Mouse (Mus musculus) hindbrain, embryonic 15.5 days (tissue): ENCODE data around the gene Btbd7. TPM values are rescaled to one million over a fixed set of nuclear protein-coding genes. Genes with fewer than 3 reads are reported as not detected.

ENCODE experiments used
- ATAC-seq: fragments of 200-750 bp; cut with Nextera tagmentation; 2 replicates; pipeline ENCODE4 v1.8.0; 2017; ENCODE audit warnings: low read depth, moderate number of reproducible peaks, moderate TSS enrichment; ENCODE audit not compliant: low FRiP score
- H3K27ac ChIP-seq: fragments of 300-500 bp; sonication (generic); replicated peaks from 2 replicates; pipeline ENCODE4 v1.5.1; 2015; ENCODE audit warnings: mild to moderate bottlenecking, inconsistent platforms
- H3K27me3 ChIP-seq: fragments of 300-500 bp; sonication (generic); 2 replicates; pipeline ENCODE4 v1.6.1; 2015; ENCODE audit warnings: control low read depth, inconsistent platforms
- H3K36me3 ChIP-seq: fragments of 300-500 bp; sonication (generic); 2 replicates; pipeline ENCODE4 v1.6.1; 2015; ENCODE audit warnings: control low read depth, inconsistent platforms
- H3K4me1 ChIP-seq: fragments of 300-500 bp; sonication (generic); replicated peaks from 2 replicates; pipeline ENCODE4 v1.6.1; 2015; ENCODE audit warnings: control low read depth, inconsistent platforms
- H3K4me2 ChIP-seq: fragments of 300-500 bp; sonication (generic); 2 replicates; pipeline ENCODE4 v1.6.1; 2015; ENCODE audit warnings: moderate library complexity, mild to moderate bottlenecking, inconsistent platforms
- H3K4me3 ChIP-seq: fragments of 300-500 bp; sonication (generic); 2 replicates; pipeline ENCODE4 v1.5.1; 2015; ENCODE audit warnings: mild to moderate bottlenecking, inconsistent platforms
- H3K9ac ChIP-seq: fragments of 300-500 bp; sonication (generic); 2 replicates; pipeline ENCODE4 v1.6.1; 2015; ENCODE audit warnings: inconsistent platforms
- H3K9me3 ChIP-seq: fragments of 300-500 bp; sonication (generic); 2 replicates; pipeline ENCODE4 v1.6.1; 2016; ENCODE audit warnings: control low read depth, inconsistent platforms
- WGBS: fragments of 180-500 bp; shearing (Covaris S2); methylation state at CpG from one replicate; pipeline ENCODE4 v1.1.7; 2015; 5-methylcytosine and 5-hydroxymethylcytosine counted together
- polyA plus RNA-seq: library from polyadenylated mRNA; unstranded; fragments of >200 nt; fragmentation: Nextera tagmentation; extraction: Ambion mirVana; gene quantifications from 2 replicates; pipeline ENCODE4 v1.2.1, GENCODE M21; 2015

Gene Btbd7
- polyA plus RNA-seq, 1 experiment from 2014 or later, result 11.8 TPM

GRCm38 (mm10) chr12:102744839-102745238 is 133.4 kb downstream of the Btbd7 start:
- Histone ChIP-seq H3K9ac (no peak overlapping the region), H3K9me3 (no peaks in the 10 kb centered on the region), H3K4me2 (peak overlapping the region; percentile 84; the same call in 1 of the 2 replicates), H3K36me3 (peaks cover 3% of the 10 kb centered on the region; the same call in 1 of the 2 replicates), H3K4me1 (peaks cover 30% of the 10 kb centered on the region), H3K4me3 (peak overlapping the region; percentile 75; the same call in 1 of the 2 replicates), H3K27me3 (no peaks in the 10 kb centered on the region), H3K27ac (no peak overlapping the region)
- no peak for ATAC-seq
- 60% methylated on average over 6 of the region's 6 CpGs for WGBS

GRCm38 (mm10) chr12:102743589-102744574 is 134.4 kb downstream of the Btbd7 start, which contains the start of the genes Moap1 and Tmem251:
Gene Moap1 (minus strand): TSS chr12:102743661.
Gene Tmem251 (plus strand): TSS chr12:102743762.
- Histone ChIP-seq H3K9ac (peak within 1 kb of the TSS; percentile 86), H3K27me3 (no peaks in the 10 kb centered on the region), H3K4me3 (peak within 1 kb of the TSS; percentile 75), H3K9me3 (no peaks in the 10 kb centered on the region), H3K27ac (peak within 1 kb of the TSS; percentile 94), H3K4me1 (peaks cover 30% of the 10 kb centered on the region), H3K36me3 (peaks cover 3% of the 10 kb centered on the region; the same call in 1 of the 2 replicates), H3K4me2 (peak within 1 kb of the TSS; percentile 84)
- peak; percentile 97 for ATAC-seq
- WGBS, result under 1% methylated on average over 61 of the region's 63 CpGs

- peak overlapping the region; percentile 75 for H3K4me3 ChIP-seq
- peaks cover 3% of the 10 kb centered on the region; the same call in 1 of the 2 replicates for H3K36me3 ChIP-seq
- WGBS, result under 1% methylated on average over 33 of the region's 33 CpGs
These were observed 135.2 kb downstream of the Btbd7 start for GRCm38 (mm10) chr12:102743036-102743588.

GRCm38 (mm10) chr12:102742056-102742455 is 136.2 kb downstream of the Btbd7 start:
- Histone ChIP-seq H3K27me3 (no peaks in the 10 kb centered on the region), H3K4me2 (peak overlapping the region; percentile 84), H3K27ac (no peak overlapping the region), H3K4me3 (no peak overlapping the region), H3K36me3 (0 out of 2 replicates have a peak, but pooled peaks cover 3% of the 10 kb centered on the region), H3K9ac (no peak overlapping the region), H3K4me1 (peaks cover 30% of the 10 kb centered on the region), H3K9me3 (no peaks in the 10 kb centered on the region)
- ATAC-seq, result no peak
- WGBS, result 90% methylated on average over 7 of the region's 7 CpGs

More at GRCm38 (mm10) chr12:102743036-102743588, 135.2 kb downstream of the Btbd7 start:
- peak overlapping the region; percentile 94 for H3K27ac ChIP-seq
- H3K27me3 ChIP-seq, result no peaks in the 10 kb centered on the region
- peak overlapping the region; percentile 86 for H3K9ac ChIP-seq
- H3K4me1 ChIP-seq, result peaks cover 30% of the 10 kb centered on the region
- ATAC-seq, result peak; percentile 80
- no peaks in the 10 kb centered on the region for H3K9me3 ChIP-seq
- peak overlapping the region; percentile 84 for H3K4me2 ChIP-seq

- Histone ChIP-seq H3K9ac (no peak overlapping the region), H3K4me1 (peaks cover 28% of the 10 kb centered on the region), H3K36me3 (no peaks in the 10 kb centered on the region), H3K9me3 (no peaks in the 10 kb centered on the region), H3K4me3 (no peak overlapping the region), H3K27ac (no peak overlapping the region), H3K27me3 (no peaks in the 10 kb centered on the region), H3K4me2 (no peak overlapping the region)
- no peak for ATAC-seq
- WGBS, result 67% methylated on average over 3 of the region's 3 CpGs
These were observed 138.0 kb downstream of the Btbd7 start for GRCm38 (mm10) chr12:102740285-102740684.

- WGBS, result 86% methylated on average over 5 of the region's 5 CpGs
- H3K4me2 ChIP-seq, result no peak overlapping the region
- no peak for ATAC-seq
- H3K36me3 ChIP-seq, result no peaks in the 10 kb centered on the region
- peaks cover 17% of the 10 kb centered on the region for H3K4me1 ChIP-seq
- H3K27me3 ChIP-seq, result no peaks in the 10 kb centered on the region
- no peak overlapping the region for H3K27ac ChIP-seq
- no peak overlapping the region for H3K9ac ChIP-seq
- H3K9me3 ChIP-seq, result no peaks in the 10 kb centered on the region
- H3K4me3 ChIP-seq, result no peak overlapping the region
These were observed 139.2 kb downstream of the Btbd7 start for GRCm38 (mm10) chr12:102739096-102739495.

GRCm38 (mm10) chr12:102733381-102733780 is 144.9 kb downstream of the Btbd7 start:
- H3K9me3 ChIP-seq, result no peaks in the 10 kb centered on the region
- no peak overlapping the region for H3K4me3 ChIP-seq
- H3K4me1 ChIP-seq, result peaks cover 20% of the 10 kb centered on the region
- whole genome bisulfite sequencing, result 18% methylated on average over 4 of the region's 5 CpGs
- H3K27me3 ChIP-seq, result no peaks in the 10 kb centered on the region
- H3K36me3 ChIP-seq, result no peaks in the 10 kb centered on the region
- no peak overlapping the region for H3K9ac ChIP-seq
- no peak overlapping the region for H3K27ac ChIP-seq
- no peak overlapping the region for H3K4me2 ChIP-seq
- ATAC-seq, result no peak

- 0 out of 2 replicates have a peak, but pooled peaks have one; percentile 44 for ATAC-seq
- Histone ChIP-seq H3K4me2 (peak overlapping the region; percentile 48), H3K9me3 (no peaks in the 10 kb centered on the region), H3K4me3 (peak overlapping the region; percentile 15; the same call in 1 of the 2 replicates), H3K27ac (peak overlapping the region; percentile 83), H3K9ac (peak overlapping the region; percentile 9; the same call in 1 of the 2 replicates), H3K27me3 (no peaks in the 10 kb centered on the region), H3K4me1 (peaks cover 20% of the 10 kb centered on the region), H3K36me3 (no peaks in the 10 kb centered on the region)
- 21% methylated on average over 16 of the region's 16 CpGs for WGBS
These were observed 147.3 kb downstream of the Btbd7 start for GRCm38 (mm10) chr12:102730798-102731619.

Other genes starting within 250 kb of the Btbd7 start
- 35.1 and 38.7 TPM in 2 replicates for gene Itpk1, start 173.5 kb downstream of the Btbd7 start, polyA plus RNA-seq
- gene Moap1, start 134.8 kb downstream of the Btbd7 start, polyA plus RNA-seq, result 63.3 and 68.4 TPM in 2 replicates
- gene Tmem251, start 134.7 kb downstream of the Btbd7 start, polyA plus RNA-seq, result 10.4 and 11.3 TPM in 2 replicates
- not detected in 2 replicates for gene Gm28051, start 120.7 kb downstream of the Btbd7 start, polyA plus RNA-seq
- gene Gon7, start 120.7 kb downstream of the Btbd7 start, polyA plus RNA-seq, result 42.8 and 45.0 TPM in 2 replicates
- 35.8 and 36.3 TPM in 2 replicates for gene Ubr7, start 120.5 kb downstream of the Btbd7 start, polyA plus RNA-seq
- 44.5 and 46.7 TPM in 2 replicates for gene Gm20604, start 119.8 kb downstream of the Btbd7 start, polyA plus RNA-seq
- not detected in 2 replicates for gene Cox8c, start 20.8 kb upstream of the Btbd7 start, polyA plus RNA-seq
- gene Unc79, start 70.4 kb upstream of the Btbd7 start, polyA plus RNA-seq, result 6.9 and 7.5 TPM in 2 replicates